Mouse (Mus musculus): ENCODE data around the gene Rock2. TPM values are rescaled to one million over a fixed set of nuclear protein-coding genes. Genes with fewer than 3 reads are reported as not detected.

The Rock2 gene
- polyA plus RNA-seq, 1 experiment from 2014 or later, result 12.5 TPM

GRCm38 (mm10) chr12:16934423-16934822, 39.7 kb downstream of the Rock2 start:
- no peak overlapping the region for H3K27ac ChIP-seq
- H3K9me3 ChIP-seq (replicated peaks), result no peaks in the 10 kb centered on the region
- no peak overlapping the region for H3K4me3 ChIP-seq
- peaks cover 42% of the 10 kb centered on the region for H3K36me3 ChIP-seq
- H3K27me3 ChIP-seq (ENCODE audit: low read depth, poor library complexity, severe bottlenecking), result no peaks in the 10 kb centered on the region
- no peak for DNase-seq (ENCODE audit: low spot score)
- 88% methylated on average over 1 of the region's 1 CpGs for WGBS
- H3K4me1 ChIP-seq, result no peaks in the 10 kb centered on the region

GRCm38 (mm10) chr12:16941976-16942375, 47.3 kb downstream of the Rock2 start:
- WGBS, result 97% methylated on average over 3 of the region's 3 CpGs
- Histone ChIP-seq H3K9me3 (replicated peaks) (no peaks in the 10 kb centered on the region), H3K27ac (no peak overlapping the region), H3K36me3 (peaks cover 29% of the 10 kb centered on the region), H3K27me3 (ENCODE audit: low read depth, poor library complexity, severe bottlenecking) (no peaks in the 10 kb centered on the region), H3K4me3 (no peak overlapping the region), H3K4me1 (no peaks in the 10 kb centered on the region)
- no peak for DNase-seq (ENCODE audit: low spot score)

- no peak overlapping the region for H3K27ac ChIP-seq
- DNase-seq (ENCODE audit: low spot score), result no peak
- peaks cover 54% of the 10 kb centered on the region for H3K36me3 ChIP-seq
- no peak overlapping the region for H3K4me3 ChIP-seq
- H3K4me1 ChIP-seq, result no peaks in the 10 kb centered on the region
- WGBS, result 97% methylated on average over 6 of the region's 6 CpGs
- H3K27me3 ChIP-seq (ENCODE audit: low read depth, poor library complexity, severe bottlenecking), result no peaks in the 10 kb centered on the region
- H3K9me3 ChIP-seq (replicated peaks), result no peaks in the 10 kb centered on the region
These were observed 53.5 kb downstream of the Rock2 start for GRCm38 (mm10) chr12:16948239-16948638.

GRCm38 (mm10) chr12:16958851-16959250, 64.2 kb downstream of the Rock2 start:
- no peak overlapping the region for H3K27ac ChIP-seq
- no peak overlapping the region for H3K4me3 ChIP-seq
- no peaks in the 10 kb centered on the region for H3K27me3 ChIP-seq (ENCODE audit: low read depth, poor library complexity, severe bottlenecking)
- 72% methylated on average over 1 of the region's 1 CpGs for WGBS
- peaks cover 82% of the 10 kb centered on the region for H3K36me3 ChIP-seq
- DNase-seq (ENCODE audit: low spot score), result no peak
- no peaks in the 10 kb centered on the region for H3K9me3 ChIP-seq (replicated peaks)
- H3K4me1 ChIP-seq, result no peaks in the 10 kb centered on the region

- no peak overlapping the region for H3K4me3 ChIP-seq
- no peak for DNase-seq (ENCODE audit: low spot score)
- no peaks in the 10 kb centered on the region for H3K27me3 ChIP-seq (ENCODE audit: low read depth, poor library complexity, severe bottlenecking)
- no peaks in the 10 kb centered on the region for H3K4me1 ChIP-seq
- no peak overlapping the region for H3K27ac ChIP-seq
- WGBS, result 88% methylated on average over 2 of the region's 2 CpGs
- peaks cover 78% of the 10 kb centered on the region for H3K36me3 ChIP-seq
- no peaks in the 10 kb centered on the region for H3K9me3 ChIP-seq (replicated peaks)
These were observed 68.7 kb downstream of the Rock2 start for GRCm38 (mm10) chr12:16963354-16963753.

GRCm38 (mm10) chr12:16966811-16967210, 72.1 kb downstream of the Rock2 start:
- Histone ChIP-seq H3K27me3 (ENCODE audit: low read depth, poor library complexity, severe bottlenecking) (no peaks in the 10 kb centered on the region), H3K4me1 (no peaks in the 10 kb centered on the region), H3K27ac (no peak overlapping the region), H3K36me3 (peaks cover 72% of the 10 kb centered on the region), H3K4me3 (no peak overlapping the region), H3K9me3 (replicated peaks) (no peaks in the 10 kb centered on the region)
- 94% methylated on average over 2 of the region's 2 CpGs for WGBS
- no peak for DNase-seq (ENCODE audit: low spot score)

- Histone ChIP-seq H3K4me3 (no peak overlapping the region), H3K36me3 (peaks cover 89% of the 10 kb centered on the region), H3K9me3 (replicated peaks) (no peaks in the 10 kb centered on the region), H3K27me3 (ENCODE audit: low read depth, poor library complexity, severe bottlenecking) (no peaks in the 10 kb centered on the region), H3K4me1 (no peaks in the 10 kb centered on the region), H3K27ac (no peak overlapping the region)
- no peak for DNase-seq (ENCODE audit: low spot score)
These were observed 82.4 kb downstream of the Rock2 start for GRCm38 (mm10) chr12:16977120-16977519.

- DNase-seq (ENCODE audit: low spot score), result no peak
- H3K27me3 ChIP-seq (ENCODE audit: low read depth, poor library complexity, severe bottlenecking), result no peaks in the 10 kb centered on the region
- no peak overlapping the region for H3K27ac ChIP-seq
- WGBS, result 92% methylated on average over 1 of the region's 1 CpGs
- H3K4me3 ChIP-seq, result no peak overlapping the region
- no peaks in the 10 kb centered on the region for H3K9me3 ChIP-seq (replicated peaks)
- peaks cover 52% of the 10 kb centered on the region for H3K36me3 ChIP-seq
- H3K4me1 ChIP-seq, result no peaks in the 10 kb centered on the region
These were observed 91.1 kb downstream of the Rock2 start for GRCm38 (mm10) chr12:16985778-16986177.

GRCm38 (mm10) chr12:16991376-16991775, 96.7 kb downstream of the Rock2 start:
- no peak for DNase-seq (ENCODE audit: low spot score)
- H3K4me1 ChIP-seq, result no peaks in the 10 kb centered on the region
- H3K27me3 ChIP-seq (ENCODE audit: low read depth, poor library complexity, severe bottlenecking), result no peaks in the 10 kb centered on the region
- no peak overlapping the region for H3K4me3 ChIP-seq
- H3K9me3 ChIP-seq (replicated peaks), result no peaks in the 10 kb centered on the region
- WGBS, result 90% methylated on average over 2 of the region's 2 CpGs
- H3K36me3 ChIP-seq, result peaks cover 23% of the 10 kb centered on the region
- H3K27ac ChIP-seq, result no peak overlapping the region

GRCm38 (mm10) chr12:16992355-16992754, 97.7 kb downstream of the Rock2 start:
- DNase-seq (ENCODE audit: low spot score), result no peak
- H3K4me3 ChIP-seq, result no peak overlapping the region
- H3K27ac ChIP-seq, result no peak overlapping the region
- H3K9me3 ChIP-seq (replicated peaks), result no peaks in the 10 kb centered on the region
- peaks cover 7% of the 10 kb centered on the region; the same call in 1 of the 2 replicates for H3K27me3 ChIP-seq (ENCODE audit: low read depth, poor library complexity, severe bottlenecking)
- no peaks in the 10 kb centered on the region for H3K4me1 ChIP-seq
- WGBS, result 84% methylated on average over 2 of the region's 2 CpGs
- H3K36me3 ChIP-seq, result peaks cover 18% of the 10 kb centered on the region

- Histone ChIP-seq H3K27ac (no peak overlapping the region), H3K27me3 (ENCODE audit: low read depth, poor library complexity, severe bottlenecking) (peaks cover 26% of the 10 kb centered on the region), H3K4me1 (peaks cover 3% of the 10 kb centered on the region; the same call in 1 of the 2 replicates), H3K9me3 (replicated peaks) (no peaks in the 10 kb centered on the region), H3K36me3 (peaks cover 14% of the 10 kb centered on the region), H3K4me3 (no peak overlapping the region)
- 84% methylated on average over 2 of the region's 2 CpGs for WGBS
- no peak for DNase-seq (ENCODE audit: low spot score)
These were observed 99.6 kb downstream of the Rock2 start for GRCm38 (mm10) chr12:16994291-16994690.

GRCm38 (mm10) chr12:16996281-16996680, 101.6 kb downstream of the Rock2 start:
- peaks cover 14% of the 10 kb centered on the region for H3K4me1 ChIP-seq
- DNase-seq (ENCODE audit: low spot score), result no peak
- peaks cover 46% of the 10 kb centered on the region for H3K27me3 ChIP-seq (ENCODE audit: low read depth, poor library complexity, severe bottlenecking)
- 87% methylated on average over 5 of the region's 5 CpGs for WGBS
- no peak overlapping the region for H3K27ac ChIP-seq
- H3K36me3 ChIP-seq, result peaks cover 8% of the 10 kb centered on the region; the same call in 1 of the 2 replicates
- no peaks in the 10 kb centered on the region for H3K9me3 ChIP-seq (replicated peaks)
- H3K4me3 ChIP-seq, result no peak overlapping the region

GRCm38 (mm10) chr12:16996886-16997462, 102.3 kb downstream of the Rock2 start:
- H3K36me3 ChIP-seq, result peaks cover 5% of the 10 kb centered on the region; the same call in 1 of the 2 replicates
- no peak for DNase-seq (ENCODE audit: low spot score)
- H3K27me3 ChIP-seq (ENCODE audit: low read depth, poor library complexity, severe bottlenecking), result peaks cover 53% of the 10 kb centered on the region
- no peak overlapping the region for H3K4me3 ChIP-seq
- H3K4me1 ChIP-seq, result peaks cover 14% of the 10 kb centered on the region
- no peaks in the 10 kb centered on the region for H3K9me3 ChIP-seq (replicated peaks)
- 89% methylated on average over 5 of the region's 5 CpGs for WGBS
- no peak overlapping the region for H3K27ac ChIP-seq

GRCm38 (mm10) chr12:16999146-16999545, 104.5 kb downstream of the Rock2 start:
- peaks cover 55% of the 10 kb centered on the region for H3K27me3 ChIP-seq (ENCODE audit: low read depth, poor library complexity, severe bottlenecking)
- DNase-seq (ENCODE audit: low spot score), result no peak
- no peak overlapping the region for H3K27ac ChIP-seq
- peaks cover 5% of the 10 kb centered on the region; the same call in 1 of the 2 replicates for H3K36me3 ChIP-seq
- WGBS, result 8% methylated on average over 10 of the region's 10 CpGs
- H3K9me3 ChIP-seq (replicated peaks), result no peaks in the 10 kb centered on the region
- peaks cover 14% of the 10 kb centered on the region for H3K4me1 ChIP-seq
- peak overlapping the region; percentile 63 for H3K4me3 ChIP-seq
